Mouse (Mus musculus) erythroblast, embryonic 14.5 days (primary cell): ENCODE measurements around the gene Nxpe3.

ENCODE experiments used
- GATA1 ChIP-seq: IDR thresholded peaks from 2 replicates; pipeline ENCODE4 v1.6.1; 2012; ENCODE audit warnings: low read length, inconsistent platforms, mixed read lengths
- TAL1 ChIP-seq: IDR thresholded peaks from 3 replicates; pipeline ENCODE4 v1.6.1; 2012; ENCODE audit warnings: low read length, inconsistent platforms, mixed read lengths

- TF ChIP-seq GATA1 (no peak), TAL1 (no peak)
These were observed 90.3 kb downstream of the Nxpe3 start for GRCm38 (mm10) chr16:55804799-55805198.
